Mouse (Mus musculus) left cerebral cortex, postnatal 14 days (tissue): ENCODE results near the gene Ssxb9. TPM values are rescaled to one million over a fixed set of nuclear protein-coding genes. Genes with fewer than 3 reads are reported as not detected.
"Not testable (repeated sequence)": the region's sequence is repeated elsewhere in the genome, so short reads cannot be mapped to it uniquely, and the experiment has no call there.

Experiments
- DNase-seq, 2 experiments: peaks; one replicate each; pipeline ENCODE4 v3.0.0; 2021 to 2022; ENCODE audit warnings: low spot score in 2 of 2, mixed read lengths in 1 of 2
- intact Hi-C: fragments of 180-260 bp; cut with DNase I; formaldehyde crosslinking; loops from one replicate; pipeline ENCODE4 v1.15.1; 2025
- long read RNA-seq, 2 experiments: library from polyadenylated mRNA; stranded (forward); transcript quantifications; one replicate each; pipeline ENCODE4 v2.0.0; 2021
- total RNA-seq, 2 experiments: library from RNA; stranded (reverse); gene quantifications; 2 replicates each; pipeline ENCODE4 v1.2.3; 2021

Ssxb9 gene
- total RNA-seq = not detected
- long read RNA-seq, experiment 1 = 0 reads
- long read RNA-seq, experiment 2 = 0 reads

DNA sequence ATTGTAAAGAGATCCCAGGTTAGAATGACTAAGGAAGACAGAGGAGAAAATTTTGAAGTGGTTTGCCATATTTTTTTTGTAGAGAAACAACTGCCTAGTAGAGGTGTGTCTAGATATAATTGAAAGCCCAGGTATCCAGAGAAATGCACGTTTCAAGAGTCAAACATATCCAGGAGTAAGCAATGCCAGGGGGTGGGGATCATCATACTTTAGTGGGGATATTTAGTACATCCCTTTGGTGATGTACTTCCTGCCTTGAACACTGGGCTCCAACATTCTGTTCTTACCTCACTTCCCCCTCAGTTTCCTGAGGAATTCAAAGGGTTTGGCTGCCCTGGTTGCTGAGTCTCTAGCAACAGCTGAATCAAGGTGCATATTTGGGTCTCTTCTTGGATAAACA lies at the start of gene Ssxb9:
Ssxb9 (plus strand) TSS at position 301 of the 400 bp plus-strand sequence.
- intact Hi-C loops, DNase-seq: not testable (repeated sequence)

DNA sequence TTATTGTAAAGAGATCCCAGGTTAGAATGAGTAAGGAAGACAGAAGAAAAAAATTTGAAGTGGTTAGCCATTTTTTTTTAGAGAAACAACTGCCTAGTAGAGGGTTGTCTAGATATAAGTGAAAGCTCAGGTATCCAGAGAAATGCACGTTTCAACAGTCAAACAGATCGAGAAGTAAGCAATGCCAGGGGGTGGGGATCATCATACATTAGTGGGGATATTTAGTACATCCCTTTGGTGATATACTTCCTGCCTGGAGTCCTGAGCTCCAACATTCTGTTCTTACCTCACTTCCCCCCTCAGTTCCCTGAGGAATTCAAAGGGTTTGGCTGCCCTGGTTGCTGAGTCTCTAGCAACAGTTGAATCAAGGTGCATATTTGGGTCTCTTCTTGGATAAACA lies 39.7 kb upstream of the Ssxb9 start, which contains the start of gene Ssxb10:
Ssxb10 (plus strand) TSS at position 301 of the 400 bp plus-strand sequence.
- no peak for DNase-seq
- intact Hi-C loops = no loop called here

DNA sequence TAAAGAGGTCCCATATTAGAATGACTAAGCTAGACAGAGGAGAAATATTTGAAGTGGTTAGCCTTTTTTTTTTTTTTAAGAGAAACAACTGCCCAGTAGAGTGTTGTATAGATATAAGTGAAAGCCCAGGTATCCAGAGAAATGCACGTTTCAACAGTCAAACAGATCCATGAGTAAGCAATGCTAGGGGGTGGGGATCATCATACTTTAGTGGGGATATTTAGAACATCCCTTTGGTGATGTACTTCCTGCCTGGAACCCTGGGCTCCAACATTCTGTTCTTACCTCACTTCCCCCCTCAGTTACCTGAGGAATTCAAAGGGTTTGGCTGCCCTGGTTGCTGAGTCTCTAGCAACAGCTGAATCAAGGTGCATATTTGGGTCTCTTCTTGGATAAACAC lies 46.2 kb downstream of the Ssxb9 start, which contains the start of gene Ssxb1:
Ssxb1 (plus strand) TSS at position 301 of the 400 bp plus-strand sequence.
- intact Hi-C loops, DNase-seq: not testable (repeated sequence)

Other genes starting within 250 kb of the Ssxb9 start
- 100 to 1,000 TPM; 216 to 236 TPM for gene Wdr13, start 234.1 kb upstream of the Ssxb9 start, total RNA-seq
- gene Rbm3, start 221.1 kb upstream of the Ssxb9 start, total RNA-seq = 100 to 1,000 TPM; 198 to 216 TPM
- 10 to 100 TPM; 15.7 to 16.3 TPM for gene Tbc1d25, start 190.8 kb upstream of the Ssxb9 start, total RNA-seq
- gene Ebp, start 173.5 kb upstream of the Ssxb9 start, total RNA-seq = 10 to 100 TPM; 31.7 to 33.3 TPM
- gene Porcn, start 160.5 kb upstream of the Ssxb9 start, total RNA-seq = 10 to 100 TPM; 83.2 to 83.3 TPM
- 10 to 100 TPM; 22.7 to 25.9 TPM for gene Ftsj1, start 114.6 kb upstream of the Ssxb9 start, total RNA-seq
- gene Slc38a5, start 95.8 kb upstream of the Ssxb9 start, total RNA-seq = 10 to 100 TPM; 11.9 to 12.7 TPM
- gene Ssxb10, start 39.6 kb upstream of the Ssxb9 start, total RNA-seq = not detected
- not detected for gene Ssxb1, start 46.3 kb downstream of the Ssxb9 start, total RNA-seq
- not detected for gene Ssxb2, start 94.7 kb downstream of the Ssxb9 start, total RNA-seq
- not detected for gene Gm14459, start 158.0 kb downstream of the Ssxb9 start, total RNA-seq
- not detected for gene Ssxb6, start 181.3 kb downstream of the Ssxb9 start, total RNA-seq
- not detected for gene Ssxb3, start 224.8 kb downstream of the Ssxb9 start, total RNA-seq